Mouse (Mus musculus): Measurements from ENCODE around the gene Cyth1. TPM values are rescaled to one million over a fixed set of nuclear protein-coding genes. Genes with fewer than 3 reads are reported as not detected.

Gene Cyth1
- total RNA-seq, 2 experiments from 2014 or later = 29.4 to 32.2 TPM

- DNase-seq (ENCODE audit: low spot score in 2 of 2) = no peak
Measured at GRCm38 (mm10) chr11:118158753-118159152, 89.6 kb downstream of the Cyth1 start.

DNA sequence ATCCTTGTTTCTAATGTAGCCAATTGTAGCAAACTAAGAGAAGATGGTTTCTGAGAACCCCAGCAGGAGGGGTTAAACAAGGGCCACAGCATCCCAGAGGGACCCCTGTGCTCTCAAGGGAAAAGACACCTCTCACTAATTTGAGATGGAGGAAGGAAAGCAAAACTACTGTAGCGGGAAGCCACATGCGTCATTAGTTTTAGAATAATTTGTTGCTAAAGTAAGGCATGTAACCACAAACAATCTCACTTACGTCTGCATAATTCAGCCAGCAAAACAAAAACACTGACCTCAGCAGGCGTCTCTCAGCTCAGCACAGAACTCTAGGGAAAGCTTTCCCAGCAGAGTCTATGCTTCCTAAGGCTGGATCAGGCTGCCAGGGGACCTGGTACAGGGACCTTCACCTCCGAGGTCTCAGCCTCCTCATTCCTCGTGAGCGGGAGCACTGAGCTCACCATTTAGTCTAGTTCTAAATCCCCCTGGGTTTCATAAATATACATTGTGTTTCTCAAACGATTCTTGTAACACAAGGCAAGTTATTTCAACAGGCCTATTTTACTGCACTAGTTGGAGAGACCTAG lies 91.8 kb downstream of the Cyth1 start:
- no peak for DNase-seq (ENCODE audit: low spot score in 2 of 2)

DNA sequence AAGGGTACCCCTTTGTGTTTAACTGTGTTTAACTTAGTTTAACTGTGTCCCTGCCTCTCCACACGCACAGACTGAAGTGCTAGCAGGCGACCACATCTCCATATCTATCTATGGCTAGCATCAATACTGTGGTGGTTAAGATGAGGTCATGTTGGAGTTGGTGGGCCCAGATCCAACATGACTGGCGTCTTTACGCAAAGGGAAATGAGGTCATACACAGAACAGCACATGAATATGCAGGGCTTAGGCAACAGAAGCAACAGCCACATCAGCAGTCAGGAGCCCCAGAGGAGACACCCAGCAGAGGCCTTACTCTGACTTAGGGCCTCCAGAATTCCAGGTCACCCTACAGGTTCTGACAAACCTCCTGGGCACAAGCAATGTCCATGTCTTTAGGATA lies 95.4 kb downstream of the Cyth1 start:
- no peak for DNase-seq (ENCODE audit: low spot score in 2 of 2)

GRCm38 (mm10) chr11:118151423-118152180 lies 96.8 kb downstream of the Cyth1 start:
- no peak for DNase-seq (ENCODE audit: low spot score in 2 of 2)

GRCm38 (mm10) chr11:118150115-118150701 lies 98.2 kb downstream of the Cyth1 start:
- no peak for DNase-seq (ENCODE audit: low spot score in 2 of 2)

DNA sequence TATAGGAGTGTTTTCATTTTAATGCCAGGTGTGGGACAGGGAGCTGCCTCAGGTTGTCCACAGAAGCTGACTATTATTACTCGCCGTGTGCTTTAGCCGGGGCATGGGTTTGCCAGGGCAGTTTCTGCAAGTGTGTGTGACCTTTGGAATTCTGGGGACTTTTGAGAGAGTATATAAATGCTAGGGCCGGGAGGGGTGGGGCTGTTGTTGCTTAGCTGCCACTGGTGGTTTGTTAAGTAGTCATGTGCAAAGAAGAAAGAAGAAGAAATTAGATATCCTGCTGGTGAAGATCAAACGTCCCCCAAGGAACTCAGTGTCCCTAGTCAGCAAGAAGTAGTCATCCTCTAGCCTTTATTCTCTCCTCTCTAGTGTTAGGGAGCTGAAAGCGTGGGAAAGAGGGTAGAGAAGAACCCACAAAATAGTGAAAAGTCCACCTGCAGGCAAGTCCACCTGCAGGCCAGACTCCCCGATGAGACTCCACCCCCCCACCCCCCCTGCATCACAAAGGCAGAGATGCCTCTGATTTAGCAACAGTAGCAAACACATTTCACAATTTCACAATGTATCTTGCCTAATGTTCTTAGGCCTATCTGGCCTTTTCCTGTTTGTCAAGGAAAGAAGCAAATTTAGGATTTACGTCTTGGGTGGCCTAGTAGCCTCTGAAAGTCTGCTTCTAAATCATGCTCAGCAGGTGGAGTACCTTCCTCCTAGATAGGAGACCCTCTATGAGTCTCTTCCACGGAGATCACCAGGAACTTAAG lies 100.3 kb downstream of the Cyth1 start:
- DNase-seq (ENCODE audit: low spot score in 2 of 2) = no peak

GRCm38 (mm10) chr11:118146446-118146845 lies 101.9 kb downstream of the Cyth1 start:
- no peak for DNase-seq (ENCODE audit: low spot score in 2 of 2)

DNA sequence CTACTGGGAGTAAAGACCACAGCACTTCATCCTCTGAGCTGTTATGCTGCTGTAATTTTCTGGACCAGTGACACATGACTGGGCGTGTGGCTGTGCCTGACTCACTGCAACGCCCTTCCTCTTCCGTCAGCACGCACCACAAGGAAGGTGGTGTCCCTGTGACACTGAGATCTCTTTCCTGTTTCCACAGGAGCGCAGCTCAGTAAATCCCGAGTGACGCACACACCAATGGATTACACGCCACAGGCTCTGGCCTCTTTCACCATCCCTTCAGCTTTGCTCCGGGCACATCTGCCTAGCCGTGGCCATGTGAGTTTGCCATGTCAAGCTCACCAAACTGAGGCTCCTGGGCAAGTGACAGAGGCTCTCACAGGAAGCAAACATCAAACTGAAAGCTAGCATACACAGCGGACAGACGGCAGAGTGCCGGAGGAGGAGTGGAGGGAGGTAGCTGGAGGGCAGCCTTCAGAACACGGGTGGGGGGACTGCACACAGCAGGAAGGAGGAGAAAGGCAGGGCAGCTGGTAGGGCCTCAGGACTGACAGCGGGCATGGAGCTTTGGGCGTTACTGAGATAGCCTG lies 102.5 kb downstream of the Cyth1 start:
- peak in 1 of 2 experiments; percentile 46 for DNase-seq (ENCODE audit: low spot score in 2 of 2)

GRCm38 (mm10) chr11:118145092-118145491 lies 103.3 kb downstream of the Cyth1 start:
- no peak for DNase-seq (ENCODE audit: low spot score in 2 of 2)

DNA sequence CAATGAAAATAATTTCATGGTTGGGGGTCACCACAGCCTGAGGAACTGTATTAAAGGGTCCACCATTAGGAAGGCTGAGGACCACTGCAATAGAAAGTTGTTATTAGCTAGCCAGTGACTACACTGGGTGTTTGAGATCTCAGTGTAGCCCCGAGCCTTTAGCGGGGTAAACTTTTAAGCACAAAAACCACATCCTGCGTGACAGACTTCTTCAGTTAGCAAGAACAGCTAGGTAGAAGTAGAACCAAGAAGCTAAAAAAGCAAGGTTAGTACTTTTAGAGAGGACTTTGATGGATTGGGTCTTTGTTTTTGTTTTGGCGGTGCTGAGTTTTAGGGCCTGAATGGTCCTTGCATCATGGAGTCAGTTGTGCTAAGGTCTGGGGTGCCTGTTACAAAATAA lies 104.7 kb downstream of the Cyth1 start:
- no peak for DNase-seq (ENCODE audit: low spot score in 2 of 2)

DNA sequence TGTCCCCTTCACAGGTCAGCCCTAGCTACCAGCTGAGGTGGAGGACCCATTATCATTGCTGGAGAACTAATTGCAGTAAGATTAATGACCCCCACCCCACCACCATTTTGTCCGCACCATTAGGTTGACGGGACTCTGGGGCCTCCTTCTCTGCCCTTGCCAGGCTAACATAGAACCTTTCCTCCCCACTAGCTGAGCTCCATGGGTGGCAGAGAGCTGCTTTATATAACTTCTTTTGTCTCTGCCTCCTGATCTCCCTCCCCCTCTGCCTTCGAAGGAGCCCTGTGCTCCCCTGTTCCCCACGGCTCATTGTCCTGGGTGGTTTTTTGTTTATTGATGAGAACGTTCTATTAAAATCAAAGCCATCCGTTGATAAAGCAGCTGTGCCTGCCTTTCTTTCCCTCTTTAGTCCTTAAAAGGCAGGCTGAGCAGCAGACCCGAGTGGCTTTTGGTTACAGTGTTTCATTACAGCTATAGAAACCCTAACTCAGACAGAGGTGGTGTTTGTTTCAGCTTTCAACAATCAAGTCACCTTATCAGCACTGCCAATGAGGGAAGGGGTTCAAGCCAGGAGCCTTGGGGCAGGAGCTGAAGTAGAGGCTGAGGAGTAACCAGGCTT lies 105.7 kb downstream of the Cyth1 start:
- DNase-seq (ENCODE audit: low spot score in 2 of 2) = no peak

GRCm38 (mm10) chr11:118140771-118141565 lies 107.4 kb downstream of the Cyth1 start:
- DNase-seq (ENCODE audit: low spot score in 2 of 2) = no peak

DNA sequence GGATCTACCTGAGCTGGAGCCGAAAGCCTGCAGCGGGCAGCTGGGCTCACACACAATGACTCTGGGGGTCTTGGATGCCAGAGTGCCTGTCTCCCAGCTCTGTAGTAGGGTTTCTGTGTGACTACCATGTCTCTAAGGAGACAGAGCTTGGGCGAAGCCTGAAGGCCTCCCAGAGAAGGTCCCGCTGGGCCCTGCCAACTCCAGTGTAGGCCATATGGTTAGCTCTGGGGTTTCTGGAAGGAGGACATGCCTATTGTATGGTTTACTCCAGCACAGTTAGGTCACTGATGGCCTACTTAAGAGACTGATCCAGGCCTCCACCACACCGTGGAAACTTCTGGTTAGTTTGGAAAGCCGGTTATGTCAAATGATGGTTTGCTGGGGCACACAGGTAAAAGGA lies 110.0 kb downstream of the Cyth1 start:
- no peak for DNase-seq (ENCODE audit: low spot score in 2 of 2)

DNA sequence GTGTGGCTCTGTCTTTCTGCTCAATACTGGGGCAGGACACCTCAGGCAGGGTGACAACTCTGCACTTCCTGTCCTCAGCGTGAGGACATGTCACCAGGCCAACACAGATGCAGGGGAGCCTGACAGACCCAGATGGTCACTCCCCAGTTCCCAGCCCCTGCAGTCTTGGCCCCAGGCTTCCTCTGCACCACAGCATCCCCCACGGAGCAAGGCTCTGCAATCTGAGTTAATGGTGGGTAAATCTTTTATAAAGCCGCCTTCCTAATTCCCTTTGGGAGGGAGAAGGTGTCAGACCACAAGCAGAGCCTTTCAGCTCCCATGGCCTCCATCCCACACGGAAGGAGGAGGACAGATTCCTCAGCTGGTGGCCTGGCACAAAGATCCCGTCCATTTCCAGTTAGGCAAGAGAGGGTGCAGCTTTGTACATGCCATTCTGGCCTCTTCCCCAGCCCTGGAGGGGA lies 112.2 kb downstream of the Cyth1 start:
- no peak for DNase-seq (ENCODE audit: low spot score in 2 of 2)

DNA sequence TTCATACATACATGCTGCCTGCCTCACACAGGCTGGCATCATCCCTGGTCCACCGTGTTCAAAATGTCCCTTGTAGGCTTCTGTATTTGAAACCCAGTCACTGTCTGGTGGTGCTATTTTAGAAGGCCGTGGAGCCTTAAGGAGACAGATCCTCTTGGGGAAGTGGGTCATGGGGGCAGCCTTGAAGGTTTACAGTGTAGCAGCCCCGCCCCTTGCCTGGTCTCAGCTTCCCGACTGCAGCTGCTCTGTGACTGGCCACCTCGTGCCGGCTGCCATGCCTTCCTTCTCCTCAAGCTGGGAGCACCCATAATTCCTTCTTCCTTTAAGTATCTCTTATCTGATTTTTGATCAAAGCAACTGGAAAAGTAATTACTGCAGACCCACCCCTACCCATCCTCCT lies 113.1 kb downstream of the Cyth1 start:
- no peak for DNase-seq (ENCODE audit: low spot score in 2 of 2)

GRCm38 (mm10) chr11:118133752-118134169 lies 114.6 kb downstream of the Cyth1 start:
- DNase-seq (ENCODE audit: low spot score in 2 of 2) = no peak

GRCm38 (mm10) chr11:118133133-118133751 lies 115.2 kb downstream of the Cyth1 start:
- no peak for DNase-seq (ENCODE audit: low spot score in 2 of 2)

- no peak for DNase-seq (ENCODE audit: low spot score in 2 of 2)
Measured at GRCm38 (mm10) chr11:118132136-118132535, 116.3 kb downstream of the Cyth1 start.

GRCm38 (mm10) chr11:118130534-118130933 lies 117.9 kb downstream of the Cyth1 start, which contains the start of gene Dnah17:
TSS of gene Dnah17 (minus strand) at chr11:118130634.
- no peak for DNase-seq (ENCODE audit: low spot score in 2 of 2)
